Mouse (Mus musculus): ENCODE data around the gene Cds1.

The Cds1 gene

DNA sequence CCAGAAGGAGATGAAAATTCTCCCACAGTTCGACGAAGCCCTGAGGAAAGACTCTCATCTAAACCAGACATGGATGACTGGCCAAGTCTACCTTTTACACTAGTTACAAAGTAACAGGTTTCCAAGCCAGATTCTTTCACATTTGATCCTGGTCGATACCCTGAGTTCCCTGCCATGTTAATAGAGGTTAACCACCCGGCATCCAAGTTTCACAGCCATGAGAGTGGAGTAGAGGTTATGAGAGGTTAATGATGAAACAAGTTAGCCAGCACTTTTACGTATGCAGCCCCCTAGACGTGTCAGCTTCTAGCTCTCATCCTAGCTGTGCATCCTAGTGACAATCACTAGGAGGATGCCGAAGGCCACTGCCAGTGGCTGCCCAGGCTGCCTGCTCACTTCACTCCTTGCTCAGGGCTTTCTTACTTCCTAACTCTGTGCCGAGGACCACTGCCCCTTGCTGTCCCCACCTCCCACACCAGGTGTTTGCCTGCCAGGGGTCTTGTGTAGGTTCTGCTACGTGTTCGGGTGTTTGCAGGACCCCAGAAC is 94.0 kb downstream of the Cds1 start:
- in situ Hi-C loops (cut with MboI; ENCODE audit: unreplicated experiment in 2 of 2): no loop called here

DNA sequence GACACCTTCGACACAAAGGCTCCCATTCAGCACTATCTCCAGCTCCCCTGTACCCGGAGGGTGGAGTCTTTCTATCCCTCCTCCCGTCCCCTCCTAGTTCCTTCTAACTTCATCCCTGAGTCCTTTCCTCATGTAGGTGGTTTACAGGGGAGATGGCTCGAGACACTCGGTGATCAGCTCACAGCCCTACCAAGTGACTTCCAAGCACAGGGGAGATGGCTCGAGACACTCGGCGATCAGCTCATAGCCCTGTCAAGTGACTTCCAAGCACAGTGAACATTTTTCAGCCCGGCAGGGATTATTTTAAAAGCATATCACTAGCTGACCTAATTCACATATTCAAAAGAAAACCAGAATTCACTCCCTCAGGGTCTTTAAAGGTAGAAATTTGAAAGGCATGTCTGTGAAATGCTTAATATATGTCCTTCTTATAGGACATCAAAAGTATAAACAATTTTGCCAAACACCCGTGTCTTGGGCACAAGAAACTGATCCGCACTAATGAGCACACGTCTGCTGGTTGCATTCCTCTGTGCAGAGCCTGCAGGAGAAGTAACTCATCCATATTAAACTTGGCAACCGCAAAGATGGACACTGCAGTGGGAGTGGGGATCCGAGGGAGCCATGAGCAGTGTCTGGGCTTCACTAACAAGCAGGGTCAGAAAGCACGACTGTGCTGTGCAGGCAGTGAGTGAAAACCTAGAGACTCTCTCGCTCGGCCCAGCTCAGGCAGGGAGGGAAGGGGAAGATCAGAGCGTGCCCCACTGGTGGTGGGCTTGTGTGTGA is 97.0 kb downstream of the Cds1 start:
- in situ Hi-C loops (cut with MboI; ENCODE audit: unreplicated experiment in 2 of 2): no loop called here

DNA sequence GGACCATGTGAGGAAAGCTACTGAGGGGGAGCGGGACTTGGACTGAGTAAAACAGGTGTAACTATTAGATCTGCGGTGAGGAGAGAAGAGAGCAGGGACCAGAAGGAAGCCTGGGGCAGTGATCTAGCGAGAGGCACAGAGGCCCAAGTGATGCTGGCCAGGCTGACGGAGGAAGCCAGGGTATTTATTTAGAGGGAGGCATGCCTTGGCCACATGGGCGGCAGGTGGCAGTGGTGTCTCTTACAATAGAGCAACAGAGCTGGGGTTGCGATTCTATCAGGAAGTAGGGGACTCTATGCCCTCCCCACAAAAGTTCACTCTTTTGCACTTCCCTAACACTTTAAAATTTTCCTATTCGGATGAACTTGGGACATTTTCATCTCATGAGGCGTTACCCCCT is 97.7 kb downstream of the Cds1 start:
- in situ Hi-C loops (cut with MboI; ENCODE audit: unreplicated experiment in 2 of 2): no loop called here

DNA sequence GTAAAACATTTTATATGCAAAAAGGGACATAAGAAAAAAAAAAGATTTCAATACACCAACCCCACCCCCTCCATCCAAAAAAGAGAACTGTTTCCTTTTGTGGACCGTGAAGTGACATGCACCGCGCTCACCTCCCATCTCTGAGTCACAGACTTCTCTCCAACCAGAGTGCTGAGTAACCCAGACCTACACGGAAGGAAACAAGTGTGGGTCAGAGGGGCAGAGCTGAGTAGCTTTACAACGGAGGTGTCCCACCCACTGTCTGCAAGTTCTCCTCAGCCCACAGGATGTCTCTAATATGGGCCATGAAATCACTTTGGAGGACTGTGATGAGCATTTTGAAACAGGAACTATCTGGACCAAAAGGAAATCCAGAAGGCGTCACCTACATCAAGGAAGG is 99.0 kb downstream of the Cds1 start:
- in situ Hi-C loops (cut with MboI; ENCODE audit: unreplicated experiment in 2 of 2): no loop called here

DNA sequence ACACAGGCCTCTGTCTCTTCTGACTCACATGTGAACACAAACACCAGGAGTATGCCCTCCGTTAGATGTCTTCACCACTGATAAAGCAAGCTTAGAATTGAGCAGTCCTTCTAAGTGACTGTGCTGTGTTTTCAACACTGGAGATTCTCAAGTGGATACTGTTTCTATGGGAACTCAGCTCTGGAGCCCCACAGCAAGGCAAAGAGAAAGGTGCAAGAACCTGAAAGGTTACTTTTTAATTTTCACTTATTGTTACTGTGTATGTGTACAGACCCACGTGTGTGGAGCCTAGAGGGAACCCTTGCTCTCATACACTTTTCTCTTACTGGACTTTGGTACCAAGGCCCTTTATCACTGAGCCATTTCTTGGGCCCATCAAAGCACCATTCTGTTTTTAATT is 101.8 kb downstream of the Cds1 start:
- in situ Hi-C loops (cut with MboI; ENCODE audit: unreplicated experiment in 2 of 2): no loop called here

All from v-Abl transformed pro-B cells (cell line).